Mouse (Mus musculus) layer of hippocampus, adult 8-10 months (tissue): Measurements from ENCODE around the gene Vstm5. TPM values are rescaled to one million over a fixed set of nuclear protein-coding genes. Genes with fewer than 3 reads are reported as not detected.
"Not testable (repeated sequence)": the region's sequence is repeated elsewhere in the genome, so short reads cannot be mapped to it uniquely, and the experiment has no call there.

Experiments
- DNase-seq, 2 experiments: peaks; one replicate each; pipeline ENCODE4 v3.0.0; 2022; ENCODE audit warnings: low spot score in 2 of 2
- total RNA-seq, 4 experiments: library from RNA; stranded (reverse); gene quantifications; 2 replicates each; pipeline ENCODE4 v1.2.4; 2022

Vstm5 gene
- total RNA-seq, 4 experiments from 2014 or later: 6.1 to 8.6 (median 6.3) TPM

- DNase-seq: no peak
Measured at GRCm38 (mm10) chr9:15261980-15262379, 23.1 kb downstream of the Vstm5 start.

- no peak for DNase-seq
Measured at GRCm38 (mm10) chr9:15263487-15263886, 24.6 kb downstream of the Vstm5 start.

GRCm38 (mm10) chr9:15273981-15274380 lies 35.1 kb downstream of the Vstm5 start:
- DNase-seq: no peak

GRCm38 (mm10) chr9:15276855-15277254 lies 38.0 kb downstream of the Vstm5 start:
- DNase-seq: no peak

GRCm38 (mm10) chr9:15278343-15278742 lies 39.5 kb downstream of the Vstm5 start:
- DNase-seq: no peak

- no peak for DNase-seq
Measured at GRCm38 (mm10) chr9:15279139-15279648, 40.3 kb downstream of the Vstm5 start.

GRCm38 (mm10) chr9:15279649-15280490 lies 41.0 kb downstream of the Vstm5 start, which contains the start of gene Med17:
Gene Med17 (minus strand): TSS chr9:15279931.
- DNase-seq: peak; percentile 90 to 93

GRCm38 (mm10) chr9:15280491-15280879 lies 41.6 kb downstream of the Vstm5 start:
- no peak for DNase-seq

GRCm38 (mm10) chr9:15285443-15285842 lies 46.6 kb downstream of the Vstm5 start:
- DNase-seq: no peak

- DNase-seq: no peak
Measured at GRCm38 (mm10) chr9:15287846-15288245, 49.0 kb downstream of the Vstm5 start.

GRCm38 (mm10) chr9:15288402-15288801 lies 49.6 kb downstream of the Vstm5 start:
- no peak for DNase-seq

- DNase-seq: no peak
Measured at GRCm38 (mm10) chr9:15289251-15289650, 50.4 kb downstream of the Vstm5 start.

GRCm38 (mm10) chr9:15297112-15297511 lies 58.3 kb downstream of the Vstm5 start:
- no peak for DNase-seq

- DNase-seq: no peak
Measured at GRCm38 (mm10) chr9:15298451-15298850, 59.6 kb downstream of the Vstm5 start.

- no peak for DNase-seq
Measured at GRCm38 (mm10) chr9:15300056-15300455, 61.2 kb downstream of the Vstm5 start.

- no peak for DNase-seq
Measured at GRCm38 (mm10) chr9:15301399-15301798, 62.6 kb downstream of the Vstm5 start.

- not testable (repeated sequence) for DNase-seq
Measured at GRCm38 (mm10) chr9:15302006-15302405, 63.2 kb downstream of the Vstm5 start.

GRCm38 (mm10) chr9:15302881-15303280 lies 64.0 kb downstream of the Vstm5 start:
- no peak for DNase-seq

- DNase-seq: peak; percentile 93 to 95
Measured at GRCm38 (mm10) chr9:15305503-15306397, 66.9 kb downstream of the Vstm5 start, which contains the start of gene Taf1d. Gene Taf1d (plus strand): TSS chr9:15306214.

GRCm38 (mm10) chr9:15306398-15307119 lies 67.7 kb downstream of the Vstm5 start, which contains the start of gene 4931406C07Rik:
Gene 4931406C07Rik (minus strand): TSS chr9:15306448.
- DNase-seq: no peak

GRCm38 (mm10) chr9:15307257-15307656 lies 68.4 kb downstream of the Vstm5 start:
- DNase-seq: no peak
